Mouse (Mus musculus): ENCODE measurements around the gene Ahsg.
"Not testable (repeated sequence)": the region's sequence is repeated elsewhere in the genome, so short reads cannot be mapped to it uniquely, and the experiment has no call there.

Gene Ahsg

GRCm38 (mm10) chr16:22938541-22938940 lies 47.5 kb downstream of the Ahsg start:
- DNase-seq (ENCODE audit: low read depth in 2 of 2, low spot score in 2 of 2), result no peak

- DNase-seq (ENCODE audit: low read depth in 2 of 2, low spot score in 2 of 2), result no peak
These were observed 48.1 kb downstream of the Ahsg start for GRCm38 (mm10) chr16:22939120-22939695.

DNA sequence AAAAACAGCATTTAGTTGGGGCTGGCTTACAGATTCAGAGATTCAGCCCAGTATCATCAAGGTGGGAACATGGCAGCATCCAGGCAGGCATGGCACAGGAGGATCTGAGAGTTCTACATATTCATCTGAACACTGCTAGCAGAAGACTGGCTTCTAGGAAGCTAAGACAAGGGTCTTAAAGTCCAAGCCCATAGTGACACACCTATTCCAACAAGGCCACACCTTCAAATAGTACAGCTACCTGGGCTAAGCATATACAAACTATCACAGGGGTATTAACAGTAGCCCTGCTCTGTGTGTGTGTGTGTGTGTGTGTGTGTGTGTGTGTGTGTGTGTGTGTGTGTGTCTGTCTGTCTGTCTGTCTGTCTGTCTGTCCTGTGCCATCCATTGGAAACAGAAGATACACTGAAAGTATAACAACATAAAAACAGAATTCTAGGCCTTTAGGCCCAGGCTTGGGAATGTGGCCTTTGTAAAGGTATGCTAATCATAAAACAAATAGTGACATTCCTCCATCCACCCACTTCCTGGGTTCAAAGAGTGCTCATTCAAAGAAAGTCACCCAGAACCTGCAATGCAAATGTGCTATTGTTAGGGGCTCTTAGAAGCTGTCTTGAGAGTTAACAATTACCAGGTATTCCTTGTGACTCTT lies 50.9 kb downstream of the Ahsg start:
- DNase-seq (ENCODE audit: low read depth in 2 of 2, low spot score in 2 of 2), result not testable (repeated sequence)

DNA sequence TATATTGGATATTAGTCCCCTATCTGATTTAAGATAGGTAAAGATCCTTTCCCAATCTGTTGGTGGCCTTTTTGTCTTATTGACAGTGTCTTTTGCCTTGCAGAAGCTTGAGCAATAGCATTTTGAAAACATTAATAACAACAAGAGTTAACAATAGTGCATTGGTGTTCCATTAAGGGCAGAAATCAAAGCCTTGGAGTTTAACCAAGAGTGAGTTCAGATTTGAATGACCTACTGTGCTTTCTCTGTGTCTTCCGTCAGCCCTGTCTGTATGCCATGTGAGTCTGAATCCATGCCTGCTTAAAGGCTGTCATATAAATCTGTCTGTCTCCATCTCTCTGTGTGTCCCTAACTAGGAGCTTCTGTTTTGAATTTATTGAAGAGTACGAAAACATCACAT lies 56.3 kb downstream of the Ahsg start:
- DNase-seq (ENCODE audit: low read depth in 2 of 2, low spot score in 2 of 2), result no peak
